Mouse (Mus musculus): ENCODE data around the gene Ppp1r9b.

Ppp1r9b gene

DNA sequence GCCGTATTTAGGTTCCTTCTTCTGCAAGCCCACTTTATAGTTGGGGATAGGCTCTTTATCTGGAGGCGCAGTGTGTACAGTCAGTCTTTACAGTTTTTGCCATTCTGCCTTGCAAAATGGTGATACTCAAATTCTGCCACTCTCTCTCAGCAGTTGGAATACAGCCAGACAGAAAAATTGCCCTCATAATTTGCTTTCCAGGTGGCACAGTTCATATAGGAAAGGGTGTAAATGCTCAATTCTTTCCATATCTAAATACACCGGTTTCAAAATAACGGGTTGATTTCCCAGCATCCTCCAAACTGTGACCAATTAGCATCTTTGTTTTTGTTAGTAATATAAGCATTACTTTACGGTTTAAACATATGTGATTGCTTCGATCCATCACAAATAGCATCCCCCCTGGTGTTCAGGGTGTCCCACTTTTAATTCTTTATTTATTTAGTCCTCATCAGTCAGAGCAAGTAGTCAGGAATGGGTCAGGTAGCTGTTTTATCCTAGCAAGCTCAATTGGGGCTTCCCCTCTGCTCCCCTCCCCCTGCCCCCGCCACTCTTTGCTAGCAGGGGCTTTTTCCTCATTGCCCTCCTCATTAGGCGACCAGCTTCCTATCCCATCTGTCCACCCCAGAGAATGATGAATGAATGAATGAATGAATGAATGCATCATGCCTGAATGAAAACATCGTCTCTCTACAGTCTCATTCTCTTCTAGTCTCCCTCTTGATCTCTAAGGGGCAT lies 12.5 kb upstream of the Ppp1r9b start:
- DNase-seq (ENCODE audit: low spot score in 2 of 2): no peak

DNA sequence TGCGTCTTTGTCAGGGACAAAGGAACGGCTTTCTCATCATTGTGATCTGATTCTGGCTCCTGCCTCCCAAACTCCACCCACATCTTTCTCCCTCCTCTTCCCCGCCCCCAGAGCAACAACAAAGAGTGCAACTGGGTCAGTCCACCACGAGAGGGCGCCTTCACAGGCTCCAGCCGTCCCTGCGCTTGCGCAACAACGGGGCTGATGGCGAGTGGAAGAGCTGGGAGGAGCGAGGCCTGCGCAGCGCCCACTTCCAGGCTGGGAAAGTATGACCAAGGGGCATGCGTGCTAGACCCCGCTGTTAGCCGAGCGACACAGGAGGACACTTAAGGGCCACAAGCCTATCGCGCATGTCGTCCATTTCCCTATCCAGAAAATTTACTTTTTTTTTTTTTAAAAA lies 11.9 kb upstream of the Ppp1r9b start:
- peak; percentile 92 to 97 for DNase-seq (ENCODE audit: low spot score in 2 of 2)

DNA sequence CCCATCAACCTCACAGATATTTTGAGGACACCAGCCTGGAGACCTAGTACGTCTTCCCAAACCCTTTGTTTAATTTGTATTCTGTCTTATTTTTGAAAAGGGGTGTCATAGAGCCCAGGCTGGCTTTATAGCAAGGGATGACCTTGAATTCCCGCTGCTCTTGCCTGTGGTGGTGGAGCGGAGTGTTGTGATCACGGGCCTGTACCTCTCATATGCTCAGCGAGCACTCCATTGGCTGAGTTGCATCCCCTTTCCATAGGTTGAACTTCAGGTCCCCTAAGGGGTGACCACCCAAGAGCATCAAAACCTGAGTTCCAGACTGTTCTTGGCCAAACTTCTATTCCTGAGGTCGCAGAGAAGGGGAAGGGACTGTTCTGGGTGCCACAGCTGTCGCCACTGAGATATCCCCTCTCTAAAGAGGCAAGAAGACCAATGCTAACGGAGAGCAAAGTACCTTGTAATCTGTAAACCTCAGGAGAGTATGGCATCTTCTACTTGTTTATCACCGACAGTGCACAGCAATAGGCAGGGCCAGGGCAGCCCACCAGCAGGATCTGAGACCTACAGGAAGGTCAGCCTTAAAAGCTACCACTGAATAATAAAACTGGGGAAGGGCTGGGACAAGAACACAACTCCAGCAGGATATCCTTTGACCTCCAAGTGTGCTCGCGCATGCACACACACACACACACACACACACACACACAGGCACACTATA lies 11.2 kb upstream of the Ppp1r9b start:
- no peak for DNase-seq (ENCODE audit: low spot score in 2 of 2)

DNA sequence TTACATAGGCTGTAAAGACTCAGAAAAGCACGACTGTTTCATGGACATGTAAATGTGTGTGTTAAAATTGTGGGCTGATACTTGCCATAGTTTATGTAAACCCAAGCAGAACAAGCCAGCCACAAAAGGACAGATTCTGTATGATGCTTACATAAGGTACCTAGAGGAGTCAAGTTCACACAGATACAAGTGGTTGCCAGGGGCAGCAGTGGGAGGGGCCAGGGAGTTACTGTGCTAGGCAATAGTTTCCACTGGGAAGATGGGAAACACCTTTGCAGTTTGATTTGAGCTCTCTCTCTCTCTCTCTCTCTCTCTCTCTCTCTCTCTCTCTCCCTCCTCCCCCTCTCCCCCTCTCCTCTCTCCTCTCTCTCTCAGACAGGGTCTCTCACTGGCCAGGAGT lies 5.7 kb upstream of the Ppp1r9b start:
- no peak for DNase-seq (ENCODE audit: low spot score in 2 of 2)

DNA sequence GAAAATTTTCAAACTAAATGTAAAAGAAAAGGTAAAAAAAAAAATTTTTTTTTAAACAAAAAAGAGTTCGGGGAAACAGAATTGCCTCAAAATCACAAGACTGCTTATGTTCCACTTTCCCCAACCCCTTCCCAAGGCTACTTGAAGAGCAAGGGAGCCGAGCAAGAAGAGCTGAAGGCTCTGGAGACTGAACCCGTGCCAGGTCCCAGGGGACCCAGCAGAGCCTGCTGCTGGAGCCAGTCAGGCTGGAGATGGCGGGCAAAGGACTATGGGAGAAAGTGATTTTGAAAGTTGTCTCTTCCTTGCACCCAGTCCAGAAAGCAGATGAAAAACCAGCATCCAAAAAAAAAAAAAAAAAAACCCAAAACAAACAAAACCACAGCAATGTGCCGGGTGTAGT lies 5.0 kb upstream of the Ppp1r9b start:
- DNase-seq (ENCODE audit: low spot score in 2 of 2): no peak

DNA sequence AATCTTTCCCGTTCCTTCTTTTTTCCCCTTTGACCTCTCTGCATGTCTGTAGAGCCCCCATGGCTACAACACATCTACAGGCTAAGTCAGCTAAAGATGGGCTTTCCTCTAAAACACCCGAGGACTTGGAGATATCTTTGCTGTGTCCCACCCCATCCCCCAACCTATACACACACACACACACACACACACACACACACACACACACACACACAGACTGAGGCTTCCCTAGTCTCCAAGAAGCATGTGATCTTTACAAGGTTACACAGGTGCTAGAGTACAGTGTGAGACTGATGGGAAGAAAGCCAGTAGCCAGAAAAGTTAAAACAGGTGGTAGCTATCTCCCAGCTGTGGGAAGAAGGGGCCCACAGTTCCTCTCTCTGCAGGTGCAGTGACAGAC lies 4.4 kb upstream of the Ppp1r9b start:
- DNase-seq (ENCODE audit: low spot score in 2 of 2): no peak

DNA sequence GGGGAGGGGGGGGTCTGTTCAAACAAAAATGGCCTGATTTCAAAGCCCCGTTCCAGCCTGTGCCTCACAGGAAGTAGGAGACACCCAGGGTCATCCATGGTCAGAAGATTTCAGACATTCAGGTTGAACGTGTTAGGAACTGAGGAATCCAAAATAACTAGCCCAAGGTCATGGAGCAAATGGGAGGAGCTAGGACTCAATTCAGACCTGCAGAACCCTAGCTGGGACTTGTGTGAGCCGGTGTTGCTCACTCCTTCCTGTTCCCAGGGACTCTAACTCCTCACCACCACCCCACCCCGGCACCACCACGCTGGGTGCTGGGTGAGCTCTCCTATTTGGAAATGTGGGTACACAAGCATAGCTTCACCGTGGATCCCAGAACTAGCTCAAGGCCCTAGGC lies 3.5 kb upstream of the Ppp1r9b start:
- no peak for DNase-seq (ENCODE audit: low spot score in 2 of 2)

DNA sequence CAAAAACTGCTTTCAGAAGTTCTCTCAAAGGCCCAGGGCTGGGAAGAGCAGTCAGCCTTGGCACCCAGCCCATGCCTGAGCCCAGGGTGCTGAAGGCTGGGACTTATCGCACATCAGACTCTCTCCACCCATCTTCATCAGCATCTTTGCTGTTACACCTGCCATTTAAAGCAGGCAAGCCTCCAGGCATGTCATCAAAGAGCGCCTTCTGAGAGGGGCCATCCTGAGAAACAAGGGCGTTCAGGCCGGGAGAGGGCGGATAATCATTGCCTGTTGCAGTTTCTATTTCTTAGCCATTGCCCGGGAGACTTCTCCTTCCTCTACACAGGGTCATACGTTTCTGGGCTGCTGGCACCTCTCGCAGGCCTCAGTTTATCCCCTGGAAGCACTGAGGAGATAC lies 3.0 kb upstream of the Ppp1r9b start:
- DNase-seq (ENCODE audit: low spot score in 2 of 2): no peak

DNA sequence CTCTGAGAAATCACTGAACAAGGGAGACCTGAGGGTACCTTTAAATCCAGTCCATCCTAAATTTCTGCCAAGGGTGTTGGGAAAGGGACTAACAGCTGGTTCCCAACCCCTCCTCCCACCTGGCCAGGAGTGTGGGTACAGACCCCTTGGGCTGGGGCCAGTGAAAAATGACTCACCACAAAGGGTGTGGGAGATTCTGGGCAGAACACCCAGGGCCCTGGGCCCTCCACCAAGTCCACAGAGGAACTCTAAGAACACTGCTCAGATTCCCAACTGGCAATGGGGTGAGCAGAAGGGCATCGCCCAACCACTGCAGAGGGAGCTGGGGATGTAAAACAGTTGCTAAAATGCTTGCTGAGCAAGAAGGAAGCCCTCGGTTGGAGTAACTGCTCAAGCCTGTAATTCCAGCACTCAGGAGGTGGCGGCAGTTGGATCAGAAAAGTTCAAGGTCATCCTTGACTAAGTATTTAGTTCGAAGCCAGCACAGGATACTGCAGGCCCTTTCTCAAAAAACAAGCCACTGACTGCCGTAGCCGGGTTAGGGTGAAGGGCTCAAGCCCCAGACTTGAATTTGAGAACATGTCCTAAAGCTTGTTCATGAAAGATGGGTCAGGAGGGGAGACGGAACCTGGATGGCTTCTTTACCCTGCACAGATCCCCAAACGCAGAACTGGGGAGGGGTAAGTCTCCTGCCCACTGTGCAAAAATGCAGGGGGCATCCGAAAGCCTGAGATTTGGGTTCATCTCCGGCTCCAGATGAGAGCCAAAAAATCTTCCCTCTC lies 1.9 kb upstream of the Ppp1r9b start:
- peak in 1 of 2 experiments; percentile 32 for DNase-seq (ENCODE audit: low spot score in 2 of 2)

DNA sequence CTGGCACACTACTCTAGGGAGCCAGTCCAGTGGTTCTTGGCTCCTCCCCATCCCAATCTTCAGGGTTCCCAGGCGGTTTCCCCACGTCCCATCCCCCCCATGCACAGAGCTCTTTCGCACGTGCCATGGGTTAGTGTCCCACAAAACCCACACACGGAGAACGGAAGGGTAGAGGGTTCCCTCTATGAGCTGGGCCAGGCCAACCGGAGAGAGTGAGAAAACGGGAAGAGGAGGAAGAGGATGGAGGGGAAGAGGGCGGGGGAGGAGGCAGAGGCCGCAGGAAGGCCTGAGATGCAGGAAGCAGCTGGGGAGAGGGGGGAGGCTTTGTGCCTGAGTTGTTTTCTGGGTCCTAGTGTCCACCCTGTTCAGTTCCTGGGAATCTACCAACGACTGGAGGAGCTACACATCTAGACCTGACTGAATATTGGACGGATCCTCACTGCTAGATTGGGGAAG lies 1.2 kb upstream of the Ppp1r9b start:
- DNase-seq (ENCODE audit: low spot score in 2 of 2): peak; percentile 74

DNA sequence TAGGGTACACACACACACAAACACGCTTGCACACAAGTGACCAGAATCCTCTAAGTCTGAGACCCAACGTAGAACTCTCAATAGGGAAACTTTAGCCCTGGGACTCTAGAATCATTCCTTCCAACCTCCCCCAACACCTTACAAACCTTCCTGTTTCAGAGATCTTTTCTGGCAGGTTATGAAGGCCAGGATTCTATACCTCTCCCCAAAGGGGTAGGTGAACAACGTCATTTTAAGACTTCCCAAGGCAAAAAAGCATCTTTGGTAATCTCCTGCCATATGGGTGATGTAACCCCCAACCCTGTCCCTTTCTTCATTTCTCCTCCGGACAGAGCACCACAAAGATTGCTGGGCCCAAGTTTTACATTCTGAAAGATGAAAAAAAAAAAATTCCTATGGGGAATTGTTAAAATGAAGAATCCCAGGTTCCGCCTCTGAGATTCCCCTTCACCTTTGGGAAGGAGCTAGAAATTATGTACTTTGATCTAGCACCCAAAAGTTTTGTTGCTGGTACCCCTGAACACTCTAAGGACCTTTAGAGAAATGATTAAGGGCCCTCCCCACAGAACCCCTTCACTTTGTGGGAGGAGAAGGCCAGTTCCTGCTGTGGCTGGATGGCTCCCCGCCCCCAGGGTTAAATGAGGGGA lies 610 bp upstream of the Ppp1r9b start:
- no peak for DNase-seq (ENCODE audit: low spot score in 2 of 2)

DNA sequence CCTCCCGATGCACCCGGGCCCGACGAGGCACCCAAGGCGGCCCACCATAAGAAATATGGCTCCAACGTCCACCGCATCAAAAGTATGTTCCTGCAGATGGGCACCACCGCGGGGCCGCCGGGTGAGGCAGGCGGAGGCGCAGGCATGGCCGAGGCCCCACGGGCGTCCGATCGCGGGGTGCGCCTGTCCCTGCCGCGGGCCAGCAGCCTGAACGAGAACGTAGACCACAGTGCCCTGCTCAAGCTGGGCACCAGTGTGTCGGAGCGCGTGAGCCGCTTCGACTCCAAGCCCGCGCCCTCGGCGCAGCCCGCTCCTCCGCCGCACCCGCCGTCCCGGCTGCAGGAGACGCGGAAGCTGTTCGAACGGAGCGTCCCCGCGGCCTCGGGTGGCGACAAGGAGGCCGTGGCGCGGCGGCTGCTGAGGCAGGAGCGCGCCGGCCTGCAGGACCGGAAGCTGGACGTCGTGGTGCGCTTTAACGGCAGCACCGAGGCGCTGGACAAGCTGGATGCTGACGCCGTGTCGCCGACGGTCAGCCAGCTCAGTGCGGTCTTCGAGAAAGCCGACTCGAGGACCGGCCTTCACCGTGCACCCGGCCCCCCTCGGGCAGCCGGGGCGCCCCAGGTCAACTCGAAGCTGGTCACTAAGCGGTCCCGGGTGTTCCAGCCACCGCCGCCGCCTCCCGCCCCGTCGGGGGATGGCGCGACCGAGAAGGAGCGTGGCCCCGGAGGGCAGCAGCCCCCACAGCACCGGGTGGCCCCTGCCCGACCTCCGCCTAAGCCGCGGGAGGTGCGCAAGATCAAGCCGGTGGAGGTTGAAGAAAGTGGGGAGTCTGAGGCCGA lies 1.0 kb downstream of the Ppp1r9b start:
- DNase-seq (ENCODE audit: low spot score in 2 of 2): peak in 1 of 2 experiments; percentile 52

DNA sequence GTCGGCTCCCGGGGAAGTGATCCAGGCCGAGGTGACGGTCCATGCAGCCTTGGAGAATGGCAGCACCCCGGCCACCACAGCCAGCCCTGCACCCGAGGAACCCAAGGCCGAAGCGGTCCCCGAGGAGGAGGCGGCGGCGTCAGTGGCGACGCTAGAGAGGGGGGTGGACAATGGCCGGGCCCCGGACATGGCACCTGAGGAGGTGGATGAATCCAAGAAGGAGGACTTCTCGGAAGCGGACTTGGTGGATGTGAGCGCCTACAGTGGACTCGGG lies 1.6 kb downstream of the Ppp1r9b start:
- peak in 1 of 2 experiments; percentile 33 for DNase-seq (ENCODE audit: low spot score in 2 of 2)

DNA sequence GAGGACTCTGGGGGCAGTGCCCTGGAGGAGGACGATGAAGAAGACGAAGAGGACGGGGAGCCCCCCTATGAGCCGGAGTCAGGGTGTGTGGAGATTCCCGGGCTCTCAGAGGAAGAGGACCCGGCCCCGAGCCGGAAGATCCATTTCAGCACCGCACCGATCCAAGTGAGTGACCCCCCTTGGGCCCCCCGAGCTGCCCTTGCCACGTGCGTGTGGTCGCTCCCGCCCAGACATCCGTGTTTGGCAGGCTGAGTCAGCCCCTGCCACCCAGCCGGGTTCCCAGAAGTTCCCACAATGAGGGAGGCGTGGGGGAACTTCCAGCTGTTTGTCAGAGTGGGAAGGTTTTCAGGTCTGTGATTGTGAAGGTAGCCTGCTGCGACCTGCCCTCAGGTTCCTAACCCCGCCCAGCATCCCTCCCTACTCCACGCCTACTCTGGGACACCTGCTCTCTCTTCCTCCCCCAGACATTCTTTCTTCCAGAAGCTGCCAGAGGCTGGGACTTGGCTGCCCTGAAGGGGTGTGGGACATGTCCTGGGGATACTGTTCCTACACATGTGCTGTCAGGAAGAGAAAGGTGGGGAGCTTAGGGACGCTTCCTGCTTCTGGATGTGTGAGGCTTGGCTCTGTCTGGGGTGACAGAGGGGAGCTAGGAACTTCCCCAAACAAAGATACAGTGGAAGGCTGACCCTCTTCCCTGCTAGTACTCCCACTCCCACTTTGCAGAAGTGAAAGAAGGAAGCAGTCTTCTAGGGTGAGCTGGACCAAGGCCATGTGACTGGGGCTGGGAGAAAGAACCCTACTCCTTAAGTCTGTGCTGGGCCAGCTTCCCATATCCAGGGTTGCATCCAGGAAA lies 2.1 kb downstream of the Ppp1r9b start:
- peak in 1 of 2 experiments; percentile 47 for DNase-seq (ENCODE audit: low spot score in 2 of 2)

DNA sequence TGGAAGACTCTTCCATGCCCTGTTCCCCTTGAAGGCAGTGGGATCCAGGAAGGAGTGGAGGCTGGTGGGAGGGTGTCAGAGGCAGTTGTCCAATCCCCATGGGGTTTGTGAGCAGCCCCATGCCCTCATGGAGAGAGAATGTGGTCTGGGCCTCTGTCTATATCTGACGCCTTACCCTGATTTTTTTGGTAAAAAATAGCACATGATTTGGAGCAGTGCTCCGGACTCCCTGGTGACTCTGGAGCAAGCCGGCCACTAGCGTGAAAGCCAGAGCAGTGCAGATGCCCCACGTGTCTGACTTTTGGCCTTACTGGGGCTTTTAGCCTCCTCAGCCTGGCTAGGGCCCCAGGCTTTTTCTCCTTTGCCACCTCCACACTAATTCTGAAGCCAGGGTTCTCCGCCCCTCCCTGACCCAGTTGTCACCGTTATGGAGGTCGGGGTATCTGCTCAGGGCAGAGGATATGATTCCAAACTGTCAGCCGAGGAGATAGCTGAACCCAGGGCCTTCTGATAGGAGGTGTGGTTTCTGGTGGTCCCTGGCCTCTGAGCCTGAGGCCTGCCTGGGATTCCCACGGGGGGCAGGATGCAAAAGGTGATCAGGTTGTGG lies 3.5 kb downstream of the Ppp1r9b start:
- DNase-seq (ENCODE audit: low spot score in 2 of 2): no peak

DNA sequence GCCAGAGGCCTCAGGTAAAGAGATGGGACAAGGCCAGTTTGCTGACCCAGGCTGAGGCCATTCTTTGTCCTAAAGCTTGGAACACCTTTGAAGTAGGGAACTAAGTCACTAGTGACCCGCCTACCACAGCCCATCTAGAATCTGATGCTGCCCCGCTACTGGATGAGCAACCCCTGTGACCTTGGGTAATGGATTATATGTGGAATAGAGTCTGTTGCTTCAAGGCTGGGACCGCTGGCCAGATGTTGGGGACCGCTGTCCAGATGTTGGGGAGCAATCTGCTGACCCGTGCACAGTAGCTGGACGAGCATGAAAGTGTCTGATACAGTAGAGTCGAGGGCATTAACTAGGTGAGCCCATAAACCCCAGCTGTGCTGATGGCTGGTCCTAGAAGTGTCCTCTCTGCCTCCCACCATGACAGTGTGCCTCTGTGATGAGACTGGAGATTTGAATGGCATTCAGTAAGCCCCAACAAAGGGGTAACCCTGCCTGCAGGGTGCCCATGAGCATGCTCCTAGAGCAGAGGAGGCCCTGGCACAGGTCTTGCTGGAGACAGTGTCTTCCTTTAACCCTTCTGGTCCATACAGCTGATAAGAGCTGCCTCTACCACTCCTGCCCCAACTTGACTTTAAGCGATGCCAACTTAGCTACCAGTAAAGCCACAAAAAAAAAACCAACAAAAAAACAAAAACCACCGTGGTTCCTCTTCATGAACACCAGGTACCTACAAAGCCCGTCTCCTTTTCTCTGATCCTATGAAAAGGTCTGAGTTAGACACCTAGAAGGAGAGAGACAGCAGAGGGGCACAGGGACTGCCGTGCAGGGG lies 4.3 kb downstream of the Ppp1r9b start:
- no peak for DNase-seq (ENCODE audit: low spot score in 2 of 2)

DNA sequence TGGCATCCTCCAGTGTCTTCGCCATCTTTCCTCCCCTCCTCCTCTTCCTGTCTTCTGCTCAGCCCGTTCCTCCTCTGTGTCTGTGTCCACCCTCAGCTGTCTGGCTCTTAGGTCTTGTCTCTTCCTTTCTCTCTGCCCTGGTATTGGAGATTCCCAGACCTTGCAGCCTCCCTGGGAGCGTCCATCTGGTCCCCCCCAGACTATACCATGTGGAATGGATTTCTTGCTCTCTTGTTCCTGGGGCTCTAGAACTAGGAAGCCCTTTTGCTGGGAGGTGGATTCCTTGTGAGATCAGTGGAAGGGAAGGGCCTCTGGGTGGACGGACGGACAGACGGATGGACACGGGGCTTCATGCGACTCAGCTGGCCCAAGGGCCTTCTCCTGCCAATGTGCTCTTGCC lies 5.3 kb downstream of the Ppp1r9b start:
- DNase-seq (ENCODE audit: low spot score in 2 of 2): no peak

DNA sequence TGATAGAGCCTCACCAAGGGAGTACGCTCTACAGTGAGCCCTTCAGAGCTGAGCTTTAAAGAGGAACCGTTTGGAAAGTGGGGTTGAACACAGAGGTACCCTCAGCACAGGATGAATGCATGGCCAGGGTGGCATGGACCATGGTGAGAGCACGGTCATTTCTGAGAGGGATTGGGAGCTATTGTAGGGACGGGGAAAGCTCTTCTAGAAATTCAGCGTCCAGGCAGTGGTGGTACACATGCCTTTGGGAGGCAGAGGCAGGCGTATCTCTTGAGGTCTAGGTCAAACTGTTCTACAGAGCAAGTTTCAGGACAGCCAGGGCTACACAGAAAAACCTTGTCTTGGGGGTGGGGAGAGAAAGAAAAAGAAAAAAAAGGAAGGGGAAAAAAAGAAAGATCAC lies 6.1 kb downstream of the Ppp1r9b start:
- no peak for DNase-seq (ENCODE audit: low spot score in 2 of 2)

DNA sequence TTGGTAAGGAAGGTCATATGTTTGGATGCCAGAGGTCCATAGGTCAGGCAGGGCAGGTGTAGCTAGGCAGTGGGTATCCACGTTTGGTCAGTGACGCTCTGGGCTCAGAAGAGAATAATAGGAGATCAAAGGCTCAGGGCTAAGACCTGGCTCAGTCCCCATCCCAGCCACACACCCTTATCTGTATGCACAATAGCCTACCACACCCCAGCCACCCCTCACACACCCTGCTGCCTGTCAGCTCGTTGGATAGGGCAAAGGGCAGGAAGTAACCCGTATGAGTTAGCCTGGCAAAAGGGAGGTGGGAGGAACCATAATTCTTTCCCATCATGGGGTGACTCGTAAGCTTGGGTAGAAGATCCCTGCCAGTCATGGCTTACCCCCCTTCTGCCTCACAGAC lies 6.8 kb downstream of the Ppp1r9b start:
- no peak for DNase-seq (ENCODE audit: low spot score in 2 of 2)

Measured in frontal cortex, postnatal 10 days (tissue).